Mouse (Mus musculus) telencephalon, adult 2 months (tissue): ENCODE measurements around the gene Cacna2d4.
A peak's percentile ranks its signal among the peaks of the same experiment; 100 is the strongest.

Source experiments
- DNase-seq: peaks from one replicate; pipeline ENCODE4 v3.0.0-alpha.2; 2011; ENCODE audit warnings: low read depth, low spot score

Cacna2d4 gene

DNA sequence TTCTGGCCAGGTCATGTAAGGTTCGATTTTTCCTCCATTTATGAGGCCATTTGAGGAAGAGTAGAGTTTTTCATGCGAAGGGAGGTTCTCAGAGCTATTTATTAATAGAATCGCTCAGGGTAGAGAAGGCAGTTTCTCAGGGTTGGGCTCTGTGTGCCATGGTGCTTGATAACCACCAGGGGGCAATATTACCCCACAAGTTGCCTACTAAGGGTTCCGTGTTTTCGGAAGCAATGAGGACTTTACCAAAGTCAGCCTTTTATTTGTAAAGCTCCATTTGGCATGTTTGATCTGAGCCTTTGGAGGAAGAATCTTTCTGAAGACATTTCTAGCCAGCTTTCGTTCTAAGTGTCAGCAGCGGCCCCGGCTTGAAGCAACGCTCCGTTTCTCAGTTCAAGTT, 16.0 kb upstream of the Cacna2d4 start:
- DNase-seq, result no peak

DNA sequence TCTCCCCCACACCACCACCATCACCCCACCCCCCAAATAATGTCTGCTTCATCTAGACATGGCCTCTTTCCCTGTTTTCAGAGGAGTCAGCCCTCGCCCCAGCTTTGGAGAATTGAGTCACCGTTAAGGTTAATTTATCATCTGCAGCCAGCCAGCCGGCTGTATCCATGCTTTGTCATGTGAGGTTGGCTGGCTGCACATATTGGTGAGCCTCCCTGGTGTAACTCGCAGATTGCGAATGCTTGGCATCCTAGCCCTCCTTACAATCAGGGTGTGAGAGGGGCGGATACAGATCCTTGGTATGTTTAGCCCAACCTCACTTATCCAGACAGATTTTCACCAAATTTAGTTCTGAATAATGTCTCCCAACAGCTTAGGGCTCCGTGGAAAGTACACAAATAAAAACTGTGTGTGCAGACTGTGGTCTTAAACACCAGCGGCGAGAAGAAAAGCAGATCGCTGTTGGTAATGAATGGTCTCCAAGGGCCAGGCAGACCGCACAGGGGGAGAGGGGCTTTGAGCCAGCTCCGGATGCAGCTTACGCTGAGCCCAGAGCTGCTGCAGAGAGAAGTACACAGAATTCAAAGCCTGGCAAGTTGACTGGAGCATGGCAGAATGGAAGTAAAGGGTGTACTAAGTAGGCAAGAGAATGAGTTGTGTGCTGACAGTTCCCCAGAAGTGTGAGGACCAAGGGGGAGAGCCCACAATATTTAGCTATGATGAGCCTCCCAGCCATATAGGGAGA, 11.7 kb upstream of the Cacna2d4 start:
- no peak for DNase-seq

DNA sequence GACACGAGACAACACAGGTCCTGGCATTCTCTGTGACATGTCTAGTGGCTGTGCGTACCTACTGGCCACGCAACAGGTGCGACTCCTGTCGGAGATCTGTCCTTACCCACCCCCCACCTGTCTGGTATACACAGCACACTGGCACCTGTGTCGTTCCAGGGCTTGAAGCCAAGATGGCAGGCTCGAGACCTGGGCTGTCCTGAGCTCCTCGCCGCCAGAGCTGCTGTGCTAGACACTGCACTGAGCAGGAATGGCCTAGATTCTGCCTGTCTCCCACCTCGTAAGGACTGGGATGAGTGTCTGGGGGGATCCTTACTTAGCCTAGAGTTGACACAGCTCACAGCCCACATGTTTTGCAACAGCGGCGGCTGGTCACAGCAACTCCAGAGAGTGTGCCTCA, 11.1 kb upstream of the Cacna2d4 start:
- DNase-seq, result no peak

DNA sequence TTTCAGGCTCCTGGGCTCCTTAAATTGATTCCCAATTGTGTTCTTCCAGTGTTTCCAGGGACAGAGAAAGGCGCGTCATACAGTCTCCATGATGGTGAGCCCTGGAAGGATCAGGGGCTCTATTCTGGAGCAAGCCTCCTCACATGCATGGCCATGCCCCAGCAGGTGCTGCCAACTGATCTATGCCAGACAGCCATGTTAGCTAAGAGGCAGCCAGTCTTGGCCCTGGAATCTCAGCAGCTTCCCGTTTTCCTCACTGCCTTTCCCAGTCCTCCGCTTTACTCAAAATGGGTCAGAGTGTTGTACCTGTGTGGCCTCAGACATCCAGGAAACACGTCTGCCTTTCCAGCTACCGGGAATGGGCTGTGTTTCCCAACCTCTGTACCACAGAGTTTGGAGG, 10.6 kb upstream of the Cacna2d4 start:
- DNase-seq, result no peak

DNA sequence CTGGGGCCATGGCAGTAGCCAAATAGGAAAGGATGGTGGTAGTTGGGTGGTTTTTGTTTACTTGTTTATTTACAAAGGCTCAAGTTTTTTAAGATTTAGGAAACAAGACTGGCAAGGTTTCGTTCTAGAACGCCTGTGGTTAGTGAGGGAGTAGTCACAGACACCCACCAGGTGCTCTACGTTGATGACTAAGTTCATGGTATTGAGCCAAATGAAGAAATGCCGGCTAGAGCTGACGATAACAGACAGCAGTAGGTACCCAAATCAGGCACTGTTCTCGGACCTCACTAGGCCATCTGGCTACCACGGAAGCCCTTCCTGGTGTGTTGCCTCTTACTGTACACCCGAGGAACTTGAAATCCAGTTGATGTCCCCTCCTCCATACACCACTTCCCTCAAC, 9.3 kb upstream of the Cacna2d4 start:
- no peak for DNase-seq

DNA sequence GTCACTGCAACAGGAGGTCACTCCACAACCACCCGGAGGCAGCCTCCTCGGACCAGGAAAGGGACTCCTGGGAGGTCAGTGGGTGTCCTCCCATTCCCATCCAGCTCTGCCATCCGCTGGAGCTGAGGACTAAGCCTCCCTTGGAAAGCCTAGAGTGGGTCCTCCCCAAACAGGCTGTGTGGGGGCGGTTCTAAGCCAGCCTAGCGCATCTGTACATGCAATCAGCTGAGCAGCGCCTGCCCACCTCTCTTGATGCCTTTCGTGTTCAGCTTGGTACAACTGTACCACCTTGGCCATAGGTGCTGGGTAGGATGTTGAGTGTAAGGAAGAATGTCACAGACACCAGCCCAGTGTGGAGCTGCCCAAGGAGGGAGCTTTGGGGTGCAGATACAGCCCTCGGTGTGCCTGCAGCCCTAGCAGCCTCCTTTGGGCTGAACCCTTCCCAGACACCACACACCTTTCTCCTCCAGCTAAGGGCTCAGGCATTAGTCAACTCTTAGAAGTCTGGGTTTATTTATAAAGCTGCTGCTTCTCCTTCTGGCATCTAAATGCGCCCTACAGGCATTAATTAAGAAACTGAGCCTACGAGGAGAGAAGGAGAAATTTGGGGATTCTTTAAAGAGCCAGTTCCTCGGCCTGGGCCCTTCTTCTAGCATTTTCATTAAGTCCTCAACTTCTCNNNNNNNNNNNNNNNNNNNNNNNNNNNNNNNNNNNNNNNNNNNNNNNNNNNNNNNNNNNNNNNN, 7.3 kb upstream of the Cacna2d4 start:
- DNase-seq, result no peak

DNA sequence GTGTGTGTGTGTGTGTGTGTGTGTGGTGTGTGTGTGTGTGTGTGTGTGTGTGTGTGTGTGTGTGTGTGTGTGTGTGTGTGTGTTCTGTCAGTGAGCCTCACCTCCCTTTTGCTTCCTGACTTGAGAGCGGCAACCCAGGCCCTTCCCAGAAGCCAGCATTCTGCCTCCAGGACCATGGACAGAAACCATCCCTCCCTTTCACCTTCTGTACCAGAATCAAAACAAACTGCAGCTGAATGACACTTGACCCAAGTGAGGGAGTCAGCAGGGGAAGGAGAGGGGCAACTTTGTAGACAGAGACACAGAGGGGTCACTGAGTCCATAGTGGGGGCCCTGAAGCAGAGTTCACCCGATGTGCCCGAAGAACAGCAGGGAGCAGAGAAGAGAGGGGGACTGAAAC, 3.3 kb upstream of the Cacna2d4 start:
- DNase-seq, result no peak

DNA sequence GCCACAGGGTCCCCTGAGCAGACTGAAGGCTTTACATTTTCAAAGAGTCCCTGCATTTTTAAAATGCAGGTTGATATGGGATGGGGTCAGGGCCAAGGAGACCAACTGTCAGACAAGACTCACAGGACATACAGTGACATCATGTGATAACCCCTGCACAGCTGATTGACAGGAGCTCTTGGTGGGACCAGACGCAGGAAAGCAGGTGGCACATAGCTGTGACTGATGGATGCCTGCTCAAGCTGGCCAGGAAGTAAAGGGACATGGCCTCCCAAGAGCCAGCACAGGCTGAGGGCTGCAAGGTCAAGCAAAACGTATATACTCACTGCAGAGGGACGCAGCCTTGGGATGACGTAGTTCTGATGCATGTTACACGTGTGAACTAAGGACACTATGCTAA, 885 bp upstream of the Cacna2d4 start:
- DNase-seq, result no peak

DNA sequence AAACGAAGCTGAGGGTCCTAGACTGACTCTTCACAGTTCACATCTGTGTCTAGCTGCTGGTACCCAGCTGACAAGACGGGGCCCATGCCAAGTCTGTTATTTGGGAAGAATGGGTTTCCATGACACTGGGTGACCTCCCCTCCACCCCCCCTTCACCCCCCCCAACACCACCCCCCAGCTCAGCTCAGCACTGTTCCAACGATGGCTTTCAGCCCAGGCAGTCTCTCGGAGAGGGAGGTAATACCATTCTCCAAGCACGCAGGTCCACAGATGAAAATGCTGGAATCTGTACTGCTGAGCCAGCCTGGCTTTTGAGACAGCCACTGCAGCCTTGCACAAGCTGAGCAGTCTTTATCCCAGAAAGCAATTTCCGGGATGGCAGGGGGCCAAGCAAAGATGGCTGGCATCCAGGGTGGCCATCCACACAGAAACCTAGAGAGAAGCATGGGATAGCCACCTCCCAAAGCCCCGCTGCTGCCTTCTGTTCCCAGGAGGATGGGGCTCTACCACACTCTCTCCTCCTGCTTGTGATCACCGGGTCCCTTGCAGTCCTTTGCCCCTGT, 1.2 kb downstream of the Cacna2d4 start:
- no peak for DNase-seq

DNA sequence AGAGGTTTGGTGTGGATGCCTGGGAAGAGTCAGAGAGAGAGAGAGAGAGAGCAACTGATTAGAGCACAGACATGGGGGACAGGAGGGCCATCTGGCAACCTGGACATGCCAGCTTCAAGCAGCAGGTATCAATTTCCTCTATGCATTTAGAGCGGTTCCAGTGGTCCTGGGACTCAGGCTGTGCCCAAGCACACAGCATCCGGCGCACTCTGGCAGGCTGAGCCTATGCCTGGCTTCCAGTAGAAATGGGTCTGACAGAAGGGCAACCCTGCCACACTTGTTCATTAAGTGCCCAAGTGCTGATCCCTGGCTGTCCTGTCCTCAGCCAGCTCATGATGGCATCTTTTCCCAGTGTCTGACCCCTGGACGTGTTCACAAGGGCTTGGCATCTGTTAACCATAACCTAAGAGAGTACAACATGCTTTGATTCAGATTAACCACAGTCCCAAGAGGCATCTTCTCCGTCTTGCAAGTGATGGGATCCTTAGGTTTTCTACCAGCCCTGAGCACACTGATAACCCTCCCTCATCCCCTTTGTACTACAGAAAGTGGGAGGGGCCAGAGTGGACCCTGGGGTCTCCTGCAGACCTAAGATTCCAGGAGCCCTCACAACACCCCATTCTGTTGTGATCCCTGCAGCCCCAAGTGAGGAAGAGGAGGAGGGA, 3.1 kb downstream of the Cacna2d4 start:
- no peak for DNase-seq

DNA sequence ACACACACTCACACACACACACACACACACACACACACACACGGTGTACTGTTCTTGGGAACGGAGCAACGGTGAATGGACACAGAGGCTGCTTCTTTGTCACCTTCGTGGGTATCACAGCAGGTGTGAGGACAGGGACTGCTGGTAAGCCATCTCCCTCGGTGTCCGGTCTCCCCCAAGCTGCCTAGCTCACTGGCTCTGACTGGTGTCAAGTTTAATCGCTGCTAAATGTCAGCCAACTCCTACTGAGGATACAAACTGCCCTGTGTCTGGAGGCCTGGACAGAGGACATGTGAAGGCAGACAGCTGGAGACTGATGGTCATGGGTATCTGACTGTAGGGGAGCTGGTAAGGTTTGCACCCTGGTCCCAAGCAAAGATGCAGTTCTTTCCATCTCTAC, 3.9 kb downstream of the Cacna2d4 start:
- no peak for DNase-seq

DNA sequence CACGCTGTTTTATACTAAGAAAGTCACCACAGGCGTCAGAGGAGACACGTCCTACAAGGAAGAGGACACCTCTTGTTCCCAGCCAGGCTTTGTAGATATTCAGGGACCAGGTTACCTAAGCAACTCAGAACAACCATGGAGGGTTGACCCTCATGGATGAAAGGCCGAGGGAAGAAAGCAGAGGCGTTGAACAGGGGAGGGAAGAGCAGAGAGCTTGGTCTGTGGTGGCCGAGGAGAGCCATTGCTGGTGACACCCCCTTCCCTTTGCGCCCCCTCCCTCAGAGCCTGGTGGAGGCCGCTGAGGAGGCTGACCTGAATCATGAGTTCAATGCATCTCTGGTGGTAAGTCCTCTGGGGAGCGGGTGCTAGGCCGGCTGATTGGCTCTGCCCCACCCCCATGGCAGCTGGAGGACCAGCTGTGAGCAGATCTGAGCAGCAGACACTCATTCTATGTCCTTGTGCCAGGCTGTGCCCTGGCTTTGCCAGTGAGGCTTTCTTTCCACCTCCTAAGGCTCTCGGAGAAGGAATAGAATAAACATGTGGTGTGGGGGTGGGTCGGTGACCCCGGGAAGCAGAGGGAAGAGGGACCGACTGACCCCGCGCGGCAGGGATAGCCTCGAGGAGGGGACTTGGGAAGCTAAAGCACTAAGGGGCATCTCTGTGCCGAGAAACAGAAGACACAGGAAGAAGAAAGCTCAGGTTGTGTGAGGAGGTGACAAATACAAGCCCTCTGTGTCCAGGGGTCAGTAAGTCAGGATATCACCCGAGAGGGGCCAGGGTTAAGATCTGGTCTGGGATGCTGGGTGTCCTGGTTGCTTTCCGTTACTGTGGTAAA, 4.8 kb downstream of the Cacna2d4 start:
- DNase-seq, result no peak

DNA sequence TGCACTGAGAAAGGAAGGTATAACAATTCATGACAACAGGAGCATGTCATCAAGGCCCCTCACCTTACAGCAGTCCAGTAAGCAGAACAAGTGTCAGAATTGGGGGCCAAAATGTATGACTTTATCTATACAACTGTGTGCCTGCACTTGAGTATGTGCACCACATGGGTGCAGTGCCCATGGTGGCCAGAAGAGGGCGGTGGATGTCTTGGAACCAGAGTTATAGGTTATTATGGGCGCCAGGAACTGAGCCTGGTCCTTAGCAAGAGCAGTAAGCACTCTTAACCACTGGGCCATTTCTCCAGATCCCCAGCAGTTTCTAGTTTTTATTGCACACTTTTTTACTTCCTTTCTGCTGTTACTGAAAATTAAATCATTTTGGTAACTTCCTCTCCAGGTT, 9.8 kb downstream of the Cacna2d4 start:
- DNase-seq, result no peak

DNA sequence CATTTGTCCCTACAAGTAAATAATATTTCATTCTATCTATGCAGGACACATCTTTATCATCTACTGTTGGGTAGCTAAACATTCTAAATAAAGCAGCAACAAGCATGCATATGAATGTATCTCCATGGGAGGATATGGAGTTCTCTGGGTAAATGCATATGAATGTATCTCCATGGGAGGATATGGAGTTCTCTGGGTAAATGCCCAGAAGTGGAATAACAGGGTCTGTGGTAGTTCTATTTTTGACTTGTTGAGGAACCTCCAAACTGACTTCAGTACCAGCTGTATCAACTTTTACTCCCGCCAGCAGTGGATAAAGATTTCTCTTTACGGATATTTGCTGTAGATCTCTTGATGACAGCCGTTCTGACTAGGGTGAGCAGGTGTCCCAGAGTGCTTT, 12.3 kb downstream of the Cacna2d4 start:
- DNase-seq, result no peak

DNA sequence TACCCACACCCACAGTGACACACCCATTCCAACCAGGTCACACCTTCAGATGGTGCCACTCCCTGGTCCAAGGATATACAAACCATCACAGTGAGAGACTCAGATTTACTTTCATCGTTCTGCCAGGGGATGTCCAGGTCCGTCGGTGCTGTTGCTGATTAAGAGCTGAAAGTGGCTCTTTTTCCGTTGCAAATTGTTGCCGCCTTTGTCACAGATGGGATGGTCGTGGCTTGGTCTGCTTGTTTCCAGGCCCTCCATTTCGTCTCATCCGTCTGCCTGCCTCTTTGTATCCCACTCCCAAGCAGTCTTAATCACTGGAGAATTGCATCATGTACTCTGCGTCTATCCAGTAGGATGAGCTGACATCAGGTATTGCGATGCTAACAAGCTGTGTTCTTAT, 13.4 kb downstream of the Cacna2d4 start:
- DNase-seq, result no peak

DNA sequence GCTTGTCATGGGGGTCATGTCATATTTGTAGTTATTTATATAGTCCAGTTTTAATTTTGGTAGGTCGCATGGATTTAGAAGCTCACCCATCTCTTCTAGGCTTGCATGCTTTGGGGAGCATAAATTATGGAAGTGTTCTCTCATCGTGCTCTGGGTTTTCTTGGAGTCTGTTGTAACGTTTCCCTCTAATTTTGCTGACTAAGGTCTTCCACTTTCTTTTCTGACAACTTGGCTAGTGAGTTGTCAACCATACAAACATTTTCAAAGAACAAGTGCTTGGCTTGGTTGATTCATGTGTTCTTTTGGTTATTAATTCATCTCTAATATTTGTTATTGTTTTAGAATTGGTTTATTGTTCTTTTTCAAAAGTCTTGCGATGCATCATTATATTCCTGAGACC, 15.4 kb downstream of the Cacna2d4 start:
- DNase-seq, result no peak

DNA sequence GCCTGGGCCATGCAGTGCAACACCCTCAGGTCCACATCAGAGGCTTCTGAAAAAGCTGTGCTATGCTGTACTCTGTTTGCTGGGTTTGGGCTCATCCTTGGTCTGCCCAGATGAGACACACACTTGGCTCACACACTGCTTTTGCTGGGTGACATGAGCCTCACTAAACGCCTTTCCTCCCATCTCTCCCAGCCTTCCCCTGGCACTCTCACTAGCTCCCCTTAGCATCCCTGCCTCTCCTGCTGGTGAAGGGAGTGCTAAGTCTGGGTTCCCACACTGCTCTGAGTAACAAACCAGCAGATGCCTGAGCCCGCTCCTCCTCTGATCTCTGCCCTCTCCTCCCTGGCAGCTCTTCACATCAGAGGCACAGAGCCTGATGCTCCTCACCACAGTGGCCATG, 40.4 kb downstream of the Cacna2d4 start:
- DNase-seq, result no peak

DNA sequence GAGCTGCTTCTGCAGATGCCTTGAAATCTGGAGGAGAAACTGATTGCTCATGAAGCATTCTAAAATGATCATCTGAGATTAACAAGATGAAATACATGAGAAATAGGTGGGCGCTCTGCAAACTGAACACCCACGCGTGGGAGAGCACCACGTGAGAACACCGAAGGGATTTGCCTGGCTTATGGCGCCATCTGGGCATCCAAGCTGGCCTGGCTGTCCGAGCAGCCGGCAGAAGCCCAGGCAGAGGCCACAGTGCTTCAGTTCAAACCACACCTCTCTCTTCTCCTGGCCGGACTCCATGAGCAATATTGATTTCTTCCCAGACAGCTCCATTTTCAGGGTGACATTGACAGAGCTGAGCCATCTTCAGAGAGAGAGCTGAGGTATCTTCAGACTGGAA, 44.4 kb downstream of the Cacna2d4 start:
- peak; percentile 72 for DNase-seq

DNA sequence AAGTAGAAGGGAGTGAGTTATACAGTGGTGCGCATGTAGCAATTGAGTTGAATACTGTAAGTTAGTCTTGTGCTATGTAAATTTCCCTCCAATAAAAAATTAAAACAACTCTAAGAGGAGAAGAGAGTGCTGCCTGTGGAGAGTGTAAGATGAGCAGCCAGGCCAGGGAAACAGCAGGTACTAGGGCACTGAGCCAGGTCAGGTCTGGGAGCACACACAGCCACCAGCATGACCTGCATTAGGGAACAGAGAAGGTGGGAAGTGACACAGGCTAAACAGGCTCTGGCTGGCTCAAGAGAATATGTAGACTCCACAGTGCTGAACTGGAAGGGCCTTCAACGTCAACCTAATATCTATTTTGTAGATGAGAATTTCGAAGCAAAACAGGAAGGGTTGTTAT, 65.0 kb downstream of the Cacna2d4 start:
- no peak for DNase-seq

DNA sequence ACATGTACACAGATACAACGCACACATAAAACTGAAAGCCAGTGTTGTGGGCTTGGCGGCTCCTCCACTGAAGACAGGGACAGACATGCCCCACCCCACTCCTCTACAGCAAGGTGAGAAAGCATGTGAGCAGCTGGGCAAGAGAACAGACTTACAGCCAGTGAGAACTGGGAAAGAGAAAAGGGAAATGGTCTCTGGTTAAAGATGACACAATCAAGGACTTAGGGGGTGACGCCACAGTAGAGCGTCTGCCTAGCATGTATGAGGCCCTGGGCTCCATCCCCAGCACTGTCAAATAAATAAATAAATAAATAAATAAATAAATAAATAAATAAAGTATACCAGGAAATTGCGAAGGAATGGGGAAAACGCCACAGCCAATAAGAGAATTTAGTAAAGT, 67.0 kb downstream of the Cacna2d4 start:
- DNase-seq, result no peak

DNA sequence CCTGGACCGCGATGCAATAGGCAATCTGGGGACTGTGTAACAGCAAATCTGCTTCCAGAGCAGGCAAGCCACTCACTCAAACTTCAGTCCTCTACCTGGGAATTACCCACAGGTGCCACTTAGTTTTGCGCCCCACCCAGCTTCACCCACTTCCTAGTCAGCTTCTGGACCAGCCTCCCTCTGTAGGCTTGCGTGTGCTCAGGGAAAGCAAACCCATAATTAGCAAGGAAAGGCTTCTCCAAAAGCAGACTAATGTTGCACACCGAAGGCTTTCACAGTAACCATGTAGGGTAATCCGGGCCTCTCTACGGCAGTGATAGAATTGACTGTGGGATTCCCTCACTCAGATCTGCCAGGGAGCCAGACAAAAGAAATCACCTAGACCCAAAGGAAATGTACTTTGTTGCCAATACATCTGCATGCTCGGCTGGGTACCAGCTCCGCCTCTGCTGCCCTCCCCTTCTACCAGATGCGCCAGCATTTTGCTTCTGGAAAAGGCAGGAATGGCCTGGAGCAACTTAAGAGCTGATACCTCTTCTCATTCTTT, 71.6 kb downstream of the Cacna2d4 start:
- DNase-seq, result no peak
